Mouse (Mus musculus): ENCODE results near the gene Supt20. TPM values are rescaled to one million over a fixed set of nuclear protein-coding genes. Genes with fewer than 3 reads are reported as not detected.
"Not testable (repeated sequence)": the region's sequence is repeated elsewhere in the genome, so short reads cannot be mapped to it uniquely, and the experiment has no call there.

Supt20 gene
- polyA plus RNA-seq, 1 experiment from 2014 or later, result 102 TPM

- no peak overlapping the region for H3K9ac ChIP-seq (replicated peaks; ENCODE audit: low read depth, low read length)
- H3K27me3 ChIP-seq (replicated peaks; ENCODE audit: control insufficient read depth, insufficient read depth, low read length), result no peaks in the 10 kb centered on the region
- H3K36me3 ChIP-seq (ENCODE audit: control insufficient read depth, insufficient read depth), result no peaks in the 10 kb centered on the region
- ATAC-seq, result no peak
- WGBS, result 54% methylated on average over 2 of the region's 2 CpGs
- no peak overlapping the region for H3K27ac ChIP-seq (ENCODE audit: low read length)
- no peaks in the 10 kb centered on the region for H3K9me3 ChIP-seq (ENCODE audit: control insufficient read depth, low read length)
- H3K4me1 ChIP-seq (replicated peaks; ENCODE audit: control insufficient read depth, insufficient read depth, low read length), result peaks cover 6% of the 10 kb centered on the region; the same call in 1 of the 2 replicates
- no peak overlapping the region for H3K4me2 ChIP-seq (ENCODE audit: low read length)
- H3K4me3 ChIP-seq (replicated peaks; ENCODE audit: low read length), result no peak overlapping the region
These were observed 3.5 kb upstream of the Supt20 start for GRCm38 (mm10) chr3:54689091-54689490.

DNA sequence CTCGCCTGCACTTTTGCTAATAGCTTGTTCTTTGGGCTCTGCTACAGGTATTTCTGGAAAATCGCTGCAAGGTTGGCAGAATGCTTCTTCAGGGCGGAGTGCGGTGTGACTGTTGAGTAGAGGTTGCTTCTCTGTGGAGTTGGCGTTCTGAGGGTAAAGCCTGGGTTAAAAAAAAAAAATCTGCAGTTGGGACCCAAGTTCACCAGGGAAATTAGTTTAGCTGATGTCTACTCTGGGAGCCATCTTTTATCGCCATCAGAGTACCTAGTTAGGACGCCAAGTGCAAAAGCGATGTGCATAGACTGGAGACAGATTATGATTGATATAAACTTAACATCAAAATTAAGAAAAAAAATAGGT lies 429 bp downstream of the Supt20 start:
- Histone ChIP-seq H3K4me2 (ENCODE audit: low read length) (peak overlapping the region; percentile 80), H3K9me3 (ENCODE audit: control insufficient read depth, low read length) (no peaks in the 10 kb centered on the region), H3K27me3 (replicated peaks; ENCODE audit: control insufficient read depth, insufficient read depth, low read length) (no peaks in the 10 kb centered on the region), H3K4me3 (replicated peaks; ENCODE audit: low read length) (peak overlapping the region; percentile 64), H3K27ac (ENCODE audit: low read length) (peak overlapping the region; percentile 78), H3K4me1 (replicated peaks; ENCODE audit: control insufficient read depth, insufficient read depth, low read length) (peaks cover 6% of the 10 kb centered on the region; the same call in 1 of the 2 replicates), H3K36me3 (ENCODE audit: control insufficient read depth, insufficient read depth) (peaks cover 8% of the 10 kb centered on the region), H3K9ac (replicated peaks; ENCODE audit: low read depth, low read length) (peak overlapping the region; percentile 64)
- ATAC-seq, result no peak
- under 1% methylated on average over 8 of the region's 8 CpGs for WGBS

GRCm38 (mm10) chr3:54699759-54700301 lies 7.2 kb downstream of the Supt20 start:
- 97% methylated on average over 5 of the region's 5 CpGs for WGBS

GRCm38 (mm10) chr3:54704106-54704505 lies 11.5 kb downstream of the Supt20 start:
- not testable (repeated sequence) for H3K9me3 ChIP-seq (ENCODE audit: control insufficient read depth, low read length); H3K27ac ChIP-seq (ENCODE audit: low read length); H3K9ac ChIP-seq (replicated peaks; ENCODE audit: low read depth, low read length); H3K4me3 ChIP-seq (replicated peaks; ENCODE audit: low read length); H3K27me3 ChIP-seq (replicated peaks; ENCODE audit: control insufficient read depth, insufficient read depth, low read length); ATAC-seq; H3K4me1 ChIP-seq (replicated peaks; ENCODE audit: control insufficient read depth, insufficient read depth, low read length); H3K4me2 ChIP-seq (ENCODE audit: low read length)
- 98% methylated on average over 8 of the region's 8 CpGs for WGBS
- peaks cover 25% of the 10 kb centered on the region for H3K36me3 ChIP-seq (ENCODE audit: control insufficient read depth, insufficient read depth)

More at GRCm38 (mm10) chr3:54699759-54700301, 7.2 kb downstream of the Supt20 start:
- H3K9ac ChIP-seq (replicated peaks; ENCODE audit: low read depth, low read length), result no peak overlapping the region
- H3K9me3 ChIP-seq (ENCODE audit: control insufficient read depth, low read length), result no peaks in the 10 kb centered on the region
- ATAC-seq, result no peak
- H3K4me3 ChIP-seq (replicated peaks; ENCODE audit: low read length), result no peak overlapping the region
- H3K27ac ChIP-seq (ENCODE audit: low read length), result no peak overlapping the region
- H3K4me2 ChIP-seq (ENCODE audit: low read length), result no peak overlapping the region
- H3K4me1 ChIP-seq (replicated peaks; ENCODE audit: control insufficient read depth, insufficient read depth, low read length), result no peaks in the 10 kb centered on the region
- peaks cover 25% of the 10 kb centered on the region for H3K36me3 ChIP-seq (ENCODE audit: control insufficient read depth, insufficient read depth)
- H3K27me3 ChIP-seq (replicated peaks; ENCODE audit: control insufficient read depth, insufficient read depth, low read length), result no peaks in the 10 kb centered on the region

DNA sequence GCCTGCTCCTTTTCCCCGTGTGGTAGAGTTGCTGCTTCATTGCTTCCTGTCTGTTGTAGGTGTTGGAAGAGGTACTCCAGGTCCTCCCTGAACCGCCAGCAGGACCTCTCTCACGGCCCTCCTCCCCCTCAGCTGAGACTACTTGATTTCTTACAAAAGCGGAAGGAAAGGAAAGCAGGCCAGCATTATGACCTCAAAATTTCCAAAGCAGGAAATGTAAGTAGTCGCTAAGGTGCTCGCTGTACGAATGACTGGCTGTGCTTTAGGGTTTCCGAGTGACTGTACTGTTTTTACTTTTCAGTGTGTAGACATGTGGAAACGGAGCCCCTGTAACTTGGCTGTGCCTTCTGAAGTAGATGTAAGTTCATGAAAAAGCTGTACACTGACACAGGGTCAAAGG lies 16.4 kb downstream of the Supt20 start:
- no peak for ATAC-seq
- Histone ChIP-seq H3K4me2 (ENCODE audit: low read length) (no peak overlapping the region), H3K27me3 (replicated peaks; ENCODE audit: control insufficient read depth, insufficient read depth, low read length) (no peaks in the 10 kb centered on the region), H3K4me3 (replicated peaks; ENCODE audit: low read length) (no peak overlapping the region), H3K9me3 (ENCODE audit: control insufficient read depth, low read length) (no peaks in the 10 kb centered on the region), H3K27ac (ENCODE audit: low read length) (no peak overlapping the region), H3K4me1 (replicated peaks; ENCODE audit: control insufficient read depth, insufficient read depth, low read length) (no peaks in the 10 kb centered on the region), H3K9ac (replicated peaks; ENCODE audit: low read depth, low read length) (no peak overlapping the region), H3K36me3 (ENCODE audit: control insufficient read depth, insufficient read depth) (peaks cover 37% of the 10 kb centered on the region)
- WGBS, result 91% methylated on average over 9 of the region's 9 CpGs

DNA sequence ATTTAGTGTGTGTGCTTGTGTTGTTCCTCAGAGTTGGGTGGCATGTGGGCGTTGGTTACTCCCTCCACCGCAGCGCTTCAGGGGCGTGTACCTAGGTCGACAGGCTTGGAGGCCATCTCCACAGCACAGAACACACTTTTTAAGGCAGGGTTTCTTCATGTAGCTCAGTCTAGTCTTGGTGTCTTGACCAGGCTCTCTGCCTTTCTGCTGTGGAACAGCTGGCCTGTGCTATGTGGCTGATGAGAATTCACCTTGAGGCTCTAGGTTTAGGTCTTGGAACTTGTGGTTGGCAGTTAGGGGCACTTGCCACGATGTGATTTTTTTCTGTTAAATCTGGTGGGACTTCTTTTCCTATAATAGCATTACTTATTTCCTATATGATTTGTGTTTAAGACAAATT lies 21.6 kb downstream of the Supt20 start, which contains the start of gene Gm21958:
Gm21958 (minus strand) TSS at position 101 of the 400 bp plus-strand sequence.
- H3K27me3 ChIP-seq (replicated peaks; ENCODE audit: control insufficient read depth, insufficient read depth, low read length), result no peaks in the 10 kb centered on the region
- no peak within 1 kb of the TSS for H3K9ac ChIP-seq (replicated peaks; ENCODE audit: low read depth, low read length)
- 92% methylated on average over 6 of the region's 6 CpGs for WGBS
- no peak within 1 kb of the TSS for H3K27ac ChIP-seq (ENCODE audit: low read length)
- peaks cover 43% of the 10 kb centered on the region for H3K36me3 ChIP-seq (ENCODE audit: control insufficient read depth, insufficient read depth)
- H3K9me3 ChIP-seq (ENCODE audit: control insufficient read depth, low read length), result no peaks in the 10 kb centered on the region
- no peak within 1 kb of the TSS for H3K4me2 ChIP-seq (ENCODE audit: low read length)
- no peak for ATAC-seq
- no peak within 1 kb of the TSS for H3K4me3 ChIP-seq (replicated peaks; ENCODE audit: low read length)
- no peaks in the 10 kb centered on the region for H3K4me1 ChIP-seq (replicated peaks; ENCODE audit: control insufficient read depth, insufficient read depth, low read length)

GRCm38 (mm10) chr3:54715461-54715860 lies 22.9 kb downstream of the Supt20 start:
- Histone ChIP-seq H3K4me3 (replicated peaks; ENCODE audit: low read length) (no peak overlapping the region), H3K4me2 (ENCODE audit: low read length) (no peak overlapping the region), H3K36me3 (ENCODE audit: control insufficient read depth, insufficient read depth) (peaks cover 36% of the 10 kb centered on the region), H3K9me3 (ENCODE audit: control insufficient read depth, low read length) (no peaks in the 10 kb centered on the region), H3K27me3 (replicated peaks; ENCODE audit: control insufficient read depth, insufficient read depth, low read length) (no peaks in the 10 kb centered on the region), H3K9ac (replicated peaks; ENCODE audit: low read depth, low read length) (no peak overlapping the region), H3K27ac (ENCODE audit: low read length) (no peak overlapping the region), H3K4me1 (replicated peaks; ENCODE audit: control insufficient read depth, insufficient read depth, low read length) (no peaks in the 10 kb centered on the region)
- 95% methylated on average over 6 of the region's 6 CpGs for WGBS
- ATAC-seq, result no peak

DNA sequence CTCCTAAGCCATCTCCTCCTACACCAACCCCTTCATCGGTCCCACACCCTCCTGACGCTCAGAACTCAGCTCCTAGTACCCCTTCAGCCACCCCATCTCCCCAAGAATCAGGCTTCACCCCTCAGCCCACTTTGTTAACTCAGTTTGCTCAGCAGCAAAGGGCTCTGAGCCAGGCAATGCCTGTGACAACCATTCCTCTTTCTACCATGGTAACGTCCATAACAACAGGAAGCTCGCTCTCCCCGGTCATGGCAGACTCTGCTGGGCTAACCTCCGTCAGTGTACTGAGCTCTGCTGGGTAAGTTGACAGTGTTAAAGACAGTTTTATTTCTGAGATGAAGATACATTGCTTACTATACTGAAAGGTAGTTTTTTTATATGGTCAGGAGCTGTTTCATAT lies 24.7 kb downstream of the Supt20 start:
- WGBS, result 84% methylated on average over 6 of the region's 6 CpGs
- H3K9me3 ChIP-seq (ENCODE audit: control insufficient read depth, low read length), result no peaks in the 10 kb centered on the region
- peaks cover 34% of the 10 kb centered on the region for H3K36me3 ChIP-seq (ENCODE audit: control insufficient read depth, insufficient read depth)

DNA sequence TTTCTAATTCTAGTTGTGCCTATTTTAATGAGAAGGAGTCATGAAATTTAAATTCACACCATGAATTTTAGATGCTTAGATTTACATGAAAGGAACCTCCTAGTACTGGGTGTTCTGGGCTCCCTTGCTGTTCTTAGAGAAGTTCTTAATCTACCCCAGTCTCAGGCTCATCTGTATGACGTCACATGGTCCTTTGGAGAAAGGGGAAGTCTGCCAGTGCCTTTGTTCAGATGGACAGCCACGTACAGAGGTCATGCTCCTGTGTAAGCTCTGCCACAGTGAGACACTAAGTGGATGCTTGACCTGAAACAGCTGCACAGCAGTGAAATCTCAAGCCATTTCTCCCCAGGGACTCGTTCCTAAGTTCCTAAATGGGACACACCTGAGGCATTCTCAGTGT lies 26.3 kb downstream of the Supt20 start:
- no peak overlapping the region for H3K4me3 ChIP-seq (replicated peaks; ENCODE audit: low read length)
- no peaks in the 10 kb centered on the region for H3K4me1 ChIP-seq (replicated peaks; ENCODE audit: control insufficient read depth, insufficient read depth, low read length)
- H3K36me3 ChIP-seq (ENCODE audit: control insufficient read depth, insufficient read depth), result peaks cover 30% of the 10 kb centered on the region
- ATAC-seq, result no peak
- 63% methylated on average over 3 of the region's 3 CpGs for WGBS
- H3K9ac ChIP-seq (replicated peaks; ENCODE audit: low read depth, low read length), result no peak overlapping the region
- no peaks in the 10 kb centered on the region for H3K9me3 ChIP-seq (ENCODE audit: control insufficient read depth, low read length)
- no peak overlapping the region for H3K4me2 ChIP-seq (ENCODE audit: low read length)
- H3K27me3 ChIP-seq (replicated peaks; ENCODE audit: control insufficient read depth, insufficient read depth, low read length), result no peaks in the 10 kb centered on the region
- no peak overlapping the region for H3K27ac ChIP-seq (ENCODE audit: low read length)

More for the DNA sequence above, 24.7 kb downstream of the Supt20 start:
- no peak overlapping the region for H3K4me2 ChIP-seq (ENCODE audit: low read length)
- no peak overlapping the region for H3K9ac ChIP-seq (replicated peaks; ENCODE audit: low read depth, low read length)
- H3K27me3 ChIP-seq (replicated peaks; ENCODE audit: control insufficient read depth, insufficient read depth, low read length), result no peaks in the 10 kb centered on the region
- no peaks in the 10 kb centered on the region for H3K4me1 ChIP-seq (replicated peaks; ENCODE audit: control insufficient read depth, insufficient read depth, low read length)
- H3K4me3 ChIP-seq (replicated peaks; ENCODE audit: low read length), result no peak overlapping the region
- ATAC-seq, result no peak
- no peak overlapping the region for H3K27ac ChIP-seq (ENCODE audit: low read length)
